ENCODE assay signal across 19 mouse cellular contexts in genomic region chr9:7983665-7984064, GRCm38 (mm10). TPM values are rescaled to one million over a fixed set of nuclear protein-coding genes. Genes with fewer than 3 reads are reported as not detected.
A peak's percentile ranks its signal among the peaks of the same experiment; 100 is the strongest.
DNase-seq lines count a peak whose midpoint lies in the region; ATAC-seq lines count a peak whose summit lies in the region.
"Had no signal": no experiment of that assay in that cellular context is flagged by ENCODE, and none has a peak within 500 bp of the region (broad histone marks: within the 10 kb centered on the region; RNA-seq: fewer than 3 reads in every experiment).

No protein-coding gene starts in this region.

- H3K4me2 ChIP-seq in heart, embryonic 13.5 days, result peak overlapping the region; percentile 44
- H3K4me2 ChIP-seq: embryonic facial prominence, embryonic 13.5 days; forebrain, embryonic 12.5 days; hindbrain, embryonic 13.5 days; neural tube, embryonic 13.5 days; stomach, embryonic 15.5 days had no signal

- intact Hi-C loops in heart, postnatal 14 days (cut with DNase I), result no loop called here

- peak overlapping the region; percentile 88 for H3K27ac ChIP-seq in heart, embryonic 13.5 days (replicated peaks)
- H3K27ac ChIP-seq: embryonic facial prominence, embryonic 13.5 days; forebrain, embryonic 12.5 days; hindbrain, embryonic 13.5 days; neural tube, embryonic 13.5 days; stomach, embryonic 15.5 days had no signal

- peak; percentile 46 to 49 for DNase-seq in heart, adult 9 months (ENCODE audit: low spot score in 2 of 2)
- DNase-seq in heart, postnatal 14 days, result no peak
- peak; percentile 33 for DNase-seq in WW6 (ENCODE audit: low read depth, low spot score)
- peak; percentile 23 for DNase-seq in retina, embryonic 14.5 days (ENCODE audit: low spot score)
- no peak for DNase-seq in yolk sac, embryonic 10.5 days (ENCODE audit: low spot score)
- DNase-seq in thymus, postnatal 0 days (ENCODE audit: low spot score), result no peak
- DNase-seq: cerebellum, adult 9-10 months; kidney, postnatal 14 days; layer of hippocampus, postnatal 36 days; liver; lung, adult 2 months had no signal

- no peak for ATAC-seq in heart, embryonic 13.5 days (ENCODE audit: extremely low read depth, insufficient number of reproducible peaks, low FRiP score, low TSS enrichment)
- ATAC-seq: intestine, embryonic 16.5 days; midbrain, embryonic 16.5 days had no signal

- H3K36me3 ChIP-seq in heart, embryonic 13.5 days, result peaks cover 41% of the 10 kb centered on the region
- H3K36me3 ChIP-seq: hindbrain, embryonic 13.5 days; neural tube, embryonic 13.5 days had no signal

- H3K9me3 ChIP-seq in heart, embryonic 13.5 days, result no peaks in the 10 kb centered on the region
- H3K9me3 ChIP-seq: embryonic facial prominence, embryonic 13.5 days; forebrain, embryonic 12.5 days; hindbrain, embryonic 13.5 days; neural tube, embryonic 13.5 days; stomach, embryonic 15.5 days had no signal

- peaks cover 69% of the 10 kb centered on the region for H3K4me1 ChIP-seq in heart, embryonic 13.5 days
- H3K4me1 ChIP-seq: forebrain, embryonic 12.5 days; hindbrain, embryonic 13.5 days; neural tube, embryonic 13.5 days; stomach, embryonic 15.5 days had no signal

- WGBS in heart, embryonic 13.5 days, result 26% methylated on average over 2 of the region's 2 CpGs

- no peaks in the 10 kb centered on the region for H3K27me3 ChIP-seq in heart, embryonic 13.5 days (replicated peaks)
- H3K27me3 ChIP-seq: embryonic facial prominence, embryonic 13.5 days; forebrain, embryonic 12.5 days; hindbrain, embryonic 13.5 days; neural tube, embryonic 13.5 days; stomach, embryonic 15.5 days had no signal

- no peak overlapping the region for H3K4me3 ChIP-seq in heart, embryonic 13.5 days
- H3K4me3 ChIP-seq: embryonic facial prominence, embryonic 13.5 days; forebrain, embryonic 12.5 days; hindbrain, embryonic 13.5 days; neural tube, embryonic 13.5 days; stomach, embryonic 15.5 days had no signal

- H3K9ac ChIP-seq in heart, embryonic 13.5 days, result peak overlapping the region; percentile 17; the same call in 1 of the 2 replicates
- H3K9ac ChIP-seq: embryonic facial prominence, embryonic 13.5 days; forebrain, embryonic 12.5 days; hindbrain, embryonic 13.5 days; neural tube, embryonic 13.5 days; stomach, embryonic 15.5 days had no signal

RNA-seq across cellular contexts. Expression of gene Yap1, which starts 20.7 kb away (rescaled TPM):
- 10 to 100 TPM; 60.9 to 63.1 TPM for total RNA-seq in heart, postnatal 14 days (2021)
- polyA plus RNA-seq in heart, embryonic 13.5 days (2015; fragmentation: Nextera tagmentation; extraction: Ambion mirVana), result 24.2 and 24.5 TPM in 2 replicates
- 5.3 and 5.5 TPM in 2 replicates for polyA plus RNA-seq in thymus, postnatal 0 days (2015; fragmentation: Nextera tagmentation; extraction: Ambion mirVana)

RNA-seq across cellular contexts. Expression of gene Cfap300, which starts 59.0 kb away (rescaled TPM):
- total RNA-seq in heart, postnatal 14 days (2021), result 1 to 10 TPM in 1 of 2 experiments, under 1 TPM in 1; 0.76 to 1.4 TPM
- polyA plus RNA-seq in heart, embryonic 13.5 days (2015; fragmentation: Nextera tagmentation; extraction: Ambion mirVana), result 5.8 and 6.7 TPM in 2 replicates
- polyA plus RNA-seq in thymus, postnatal 0 days (2015; fragmentation: Nextera tagmentation; extraction: Ambion mirVana), result 2.9 and 3.2 TPM in 2 replicates

Comparison
In these comparisons a context has a peak if more than half of its experiments do, and no peak if none do; other contexts are left out.
1. DNase-seq: peak in heart, adult 9 months (2 of 2), WW6 (single experiment) and retina, embryonic 14.5 days (single experiment); none in heart, postnatal 14 days (0 of 2), yolk sac, embryonic 10.5 days (single experiment) and thymus, postnatal 0 days (single experiment).